Mouse (Mus musculus): Measurements from ENCODE around the gene Eva1b.

GRCm38 (mm10) chr4:126151701-126152440 is 4.3 kb downstream of the Eva1b start:
- TF ChIP-seq POLR2A (IDR thresholded peaks at IDR 0.05; ENCODE audit: low read depth, low read length) (no peak), CTCF (IDR thresholded peaks at IDR 0.05; ENCODE audit: extremely low read depth, insufficient read depth, insufficient read length, insufficient replicate concordance) (no peak)

Data from spleen, adult 2 months (tissue).